Mouse (Mus musculus) liver, adult 2 months (tissue): ENCODE measurements at regions not wholly inside any gene's neighbourhood (a gene's known extent, or its start where the extent isn't known, plus 50 kb on each side); places are given as distances from the start of the nearest gene placed in this dataset.

Experiments used
- CTCF ChIP-seq: fragments of 200-500 bp; IDR thresholded peaks from 2 replicates; pipeline ENCODE4 v1.5.1; 2011; ENCODE audit warnings: low read depth, low read length, control low read depth
- POLR2A ChIP-seq: fragments of 200-500 bp; IDR thresholded peaks from 2 replicates; pipeline ENCODE4 v1.6.1; 2011; ENCODE audit warnings: low read length, control low read depth; ENCODE audit not compliant: insufficient read depth; ENCODE audit errors: extremely low read depth

- no peak for TF ChIP-seq POLR2A
- no peak for TF ChIP-seq CTCF
These were observed 244.0 kb downstream of the C1d start for GRCm38 (mm10) chr11:17501120-17502043.
